Mouse (Mus musculus) lung, postnatal 0 days (tissue): ENCODE measurements around the gene Uqcc2. TPM values are rescaled to one million over a fixed set of nuclear protein-coding genes. Genes with fewer than 3 reads are reported as not detected.

Experiments
- ATAC-seq: fragments of 200-750 bp; cut with Nextera tagmentation; 2 replicates; pipeline ENCODE4 v1.8.0; 2017; ENCODE audit warnings: moderate library complexity
- DNase-seq: peaks from one replicate; pipeline ENCODE4 v3.0.0-alpha.2; 2016; ENCODE audit warnings: low spot score
- H3K27ac ChIP-seq: fragments of 300-500 bp; sonication (generic); 2 replicates; pipeline ENCODE4 v1.5.1; 2014; ENCODE audit warnings: antibody characterized with exemption, mild to moderate bottlenecking, low read length, mixed read lengths
- H3K27me3 ChIP-seq: fragments of 300-500 bp; sonication (generic); replicated peaks from 2 replicates; pipeline ENCODE4 v1.6.1; 2014; ENCODE audit warnings: low read length, mixed read lengths; ENCODE audit not compliant: insufficient read depth
- H3K36me3 ChIP-seq: fragments of 300-500 bp; sonication (generic); 2 replicates; pipeline ENCODE4 v1.6.1; 2014; ENCODE audit warnings: low read length, mixed read lengths; ENCODE audit not compliant: insufficient read depth
- H3K4me1 ChIP-seq: fragments of 300-500 bp; sonication (generic); 2 replicates; pipeline ENCODE4 v1.6.1; 2014; ENCODE audit warnings: antibody characterized with exemption, low read depth, low read length, mixed read lengths; ENCODE audit not compliant: insufficient read depth
- H3K4me2 ChIP-seq: fragments of 300-500 bp; sonication (generic); replicated peaks from 2 replicates; pipeline ENCODE4 v1.6.1; 2014; ENCODE audit warnings: low read depth, mild to moderate bottlenecking, low read length, moderate library complexity, mixed read lengths
- H3K4me3 ChIP-seq: fragments of 300-500 bp; sonication (generic); 2 replicates; pipeline ENCODE4 v1.5.1; 2014; ENCODE audit warnings: low read depth, low read length
- H3K9ac ChIP-seq: fragments of 300-500 bp; sonication (generic); replicated peaks from 2 replicates; pipeline ENCODE4 v1.6.1; 2014; ENCODE audit warnings: low read depth, mild to moderate bottlenecking
- H3K9me3 ChIP-seq: fragments of 300-500 bp; sonication (generic); 2 replicates; pipeline ENCODE4 v1.6.1; 2016; ENCODE audit warnings: low read length, mixed read lengths
- CTCF ChIP-seq: IDR thresholded peaks from 2 replicates; pipeline ENCODE4 v1.5.1; 2016; ENCODE audit warnings: antibody characterized with exemption, mild to moderate bottlenecking
- EP300 ChIP-seq: IDR thresholded peaks from 2 replicates; pipeline ENCODE4 v1.6.1; 2016; ENCODE audit warnings: antibody characterized with exemption, mild to moderate bottlenecking, control low read depth
- WGBS: fragments of 180-500 bp; shearing (Covaris S2); extraction: QIAGEN DNeasy Blood & Tissue Kit; methylation state at CpG from one replicate; pipeline ENCODE4 v1.1.7; 2014; 5-methylcytosine and 5-hydroxymethylcytosine counted together
- polyA plus RNA-seq: library from polyadenylated mRNA; unstranded; fragments of >200 nt; fragmentation: Nextera tagmentation; extraction: Ambion mirVana; gene quantifications from 2 replicates; pipeline ENCODE4 v1.2.1, GENCODE M21; 2015

Uqcc2 gene
- polyA plus RNA-seq, 1 experiment from 2014 or later, result 176 TPM

- WGBS, result 77% methylated on average over 13 of the region's 18 CpGs
- Histone ChIP-seq H3K27ac (no peak overlapping the region), H3K36me3 (0 out of 2 replicates have a peak, but pooled peaks cover 7% of the 10 kb centered on the region), H3K9ac (no peak overlapping the region), H3K4me2 (no peak overlapping the region), H3K9me3 (no peaks in the 10 kb centered on the region), H3K4me3 (no peak overlapping the region), H3K4me1 (no peaks in the 10 kb centered on the region), H3K27me3 (no peaks in the 10 kb centered on the region)
- DNase-seq (no peak), ATAC-seq (peak; percentile 10; the same call in 1 of the 2 replicates)
- TF ChIP-seq EP300, result no peak
- TF ChIP-seq CTCF, result no peak
These were observed 27.8 kb downstream of the Uqcc2 start for GRCm38 (mm10) chr17:27105698-27106470.

- 72% methylated on average over 5 of the region's 5 CpGs for WGBS
These were observed 32.0 kb downstream of the Uqcc2 start for GRCm38 (mm10) chr17:27101675-27102074.

GRCm38 (mm10) chr17:27095690-27096089 lies 38.0 kb downstream of the Uqcc2 start:
- peak; percentile 69 for DNase-seq
- 17% methylated on average over 13 of the region's 13 CpGs for whole genome bisulfite sequencing
- no peak overlapping the region for H3K4me2 ChIP-seq
- H3K36me3 ChIP-seq, result no peaks in the 10 kb centered on the region; the same call in 1 of the 2 replicates
- peak; percentile 86 for ATAC-seq
- no peak for TF ChIP-seq EP300
- TF ChIP-seq CTCF, result peak; percentile 69
- H3K4me1 ChIP-seq, result no peaks in the 10 kb centered on the region
- no peaks in the 10 kb centered on the region for H3K9me3 ChIP-seq
- H3K4me3 ChIP-seq, result no peak overlapping the region
- no peak overlapping the region for H3K27ac ChIP-seq
- H3K27me3 ChIP-seq, result no peaks in the 10 kb centered on the region
- no peak overlapping the region for H3K9ac ChIP-seq

More at GRCm38 (mm10) chr17:27101675-27102074, 32.0 kb downstream of the Uqcc2 start:
- Histone ChIP-seq H3K4me1 (no peaks in the 10 kb centered on the region), H3K9ac (no peak overlapping the region), H3K27ac (no peak overlapping the region), H3K4me2 (no peak overlapping the region), H3K9me3 (no peaks in the 10 kb centered on the region), H3K36me3 (no peaks in the 10 kb centered on the region), H3K27me3 (no peaks in the 10 kb centered on the region), H3K4me3 (no peak overlapping the region)
- no peak for TF ChIP-seq CTCF
- no peak for TF ChIP-seq EP300
- ATAC-seq (no peak), DNase-seq (no peak)

GRCm38 (mm10) chr17:27090068-27090467 lies 43.6 kb downstream of the Uqcc2 start:
- ATAC-seq, result no peak
- H3K27me3 ChIP-seq, result no peaks in the 10 kb centered on the region
- peaks cover 7% of the 10 kb centered on the region; the same call in 1 of the 2 replicates for H3K36me3 ChIP-seq
- H3K4me3 ChIP-seq, result no peak overlapping the region
- H3K4me1 ChIP-seq, result no peaks in the 10 kb centered on the region
- no peak for DNase-seq
- H3K9me3 ChIP-seq, result no peaks in the 10 kb centered on the region
- no peak overlapping the region for H3K9ac ChIP-seq
- no peak for TF ChIP-seq EP300
- no peak for TF ChIP-seq CTCF
- no peak overlapping the region for H3K4me2 ChIP-seq
- no peak overlapping the region for H3K27ac ChIP-seq
- 73% methylated on average over 9 of the region's 9 CpGs for WGBS

- no peak overlapping the region for H3K4me3 ChIP-seq
- no peaks in the 10 kb centered on the region for H3K27me3 ChIP-seq
- H3K27ac ChIP-seq, result no peak overlapping the region
- ATAC-seq (no peak), DNase-seq (no peak)
- TF ChIP-seq CTCF (peak; percentile 61), EP300 (no peak)
- no peaks in the 10 kb centered on the region; the same call in 1 of the 2 replicates for H3K4me1 ChIP-seq
- 35% methylated on average over 12 of the region's 12 CpGs for WGBS
- H3K9ac ChIP-seq, result no peak overlapping the region
- no peak overlapping the region for H3K4me2 ChIP-seq
- H3K9me3 ChIP-seq, result no peaks in the 10 kb centered on the region
- H3K36me3 ChIP-seq, result peaks cover 7% of the 10 kb centered on the region; the same call in 1 of the 2 replicates
These were observed 46.3 kb downstream of the Uqcc2 start for GRCm38 (mm10) chr17:27087426-27087825.

- TF ChIP-seq CTCF (peak; percentile 91), EP300 (no peak)
- Histone ChIP-seq H3K27ac (no peak overlapping the region), H3K36me3 (0 out of 2 replicates have a peak, but pooled peaks cover 7% of the 10 kb centered on the region), H3K9me3 (no peaks in the 10 kb centered on the region), H3K4me1 (no peaks in the 10 kb centered on the region; the same call in 1 of the 2 replicates), H3K4me3 (no peak overlapping the region), H3K27me3 (no peaks in the 10 kb centered on the region), H3K9ac (no peak overlapping the region), H3K4me2 (no peak overlapping the region)
- ATAC-seq (no peak), DNase-seq (peak; percentile 65)
- WGBS, result 63% methylated on average over 2 of the region's 2 CpGs
These were observed 48.0 kb downstream of the Uqcc2 start for GRCm38 (mm10) chr17:27085676-27086075.
